Mouse (Mus musculus): ENCODE measurements around the gene Gm12216.

The Gm12216 gene

GRCm38 (mm10) chr11:53795813-53796212 is 63.2 kb downstream of the Gm12216 start:
- DNase-seq (ENCODE audit: low spot score in 2 of 2): no peak

GRCm38 (mm10) chr11:53794671-53795557 is 64.1 kb downstream of the Gm12216 start:
- peak in 1 of 2 experiments; percentile 22 for DNase-seq (ENCODE audit: low spot score in 2 of 2)

- peak in 1 of 2 experiments; percentile 52 for DNase-seq (ENCODE audit: low spot score in 2 of 2)
Measured at GRCm38 (mm10) chr11:53794015-53794414, 65.0 kb downstream of the Gm12216 start.

GRCm38 (mm10) chr11:53792986-53793385 is 66.1 kb downstream of the Gm12216 start:
- peak in 1 of 2 experiments; percentile 30 for DNase-seq (ENCODE audit: low spot score in 2 of 2)

GRCm38 (mm10) chr11:53789277-53789676 is 69.8 kb downstream of the Gm12216 start:
- no peak for DNase-seq (ENCODE audit: low spot score in 2 of 2)

GRCm38 (mm10) chr11:53788196-53788595 is 70.9 kb downstream of the Gm12216 start:
- DNase-seq (ENCODE audit: low spot score in 2 of 2): no peak

GRCm38 (mm10) chr11:53786058-53787031 is 72.7 kb downstream of the Gm12216 start:
- DNase-seq (ENCODE audit: low spot score in 2 of 2): no peak

GRCm38 (mm10) chr11:53785311-53785936 is 73.6 kb downstream of the Gm12216 start:
- no peak for DNase-seq (ENCODE audit: low spot score in 2 of 2)

- no peak for DNase-seq (ENCODE audit: low spot score in 2 of 2)
Measured at GRCm38 (mm10) chr11:53783288-53783687, 75.8 kb downstream of the Gm12216 start.

- no peak for DNase-seq (ENCODE audit: low spot score in 2 of 2)
Measured at GRCm38 (mm10) chr11:53781964-53782363, 77.1 kb downstream of the Gm12216 start.

GRCm38 (mm10) chr11:53781201-53781775 is 77.8 kb downstream of the Gm12216 start:
- DNase-seq (ENCODE audit: low spot score in 2 of 2): no peak

GRCm38 (mm10) chr11:53780262-53780661 is 78.8 kb downstream of the Gm12216 start:
- no peak for DNase-seq (ENCODE audit: low spot score in 2 of 2)

- DNase-seq (ENCODE audit: low spot score in 2 of 2): no peak
Measured at GRCm38 (mm10) chr11:53779808-53780207, 79.2 kb downstream of the Gm12216 start.

GRCm38 (mm10) chr11:53778455-53778854 is 80.6 kb downstream of the Gm12216 start:
- DNase-seq (ENCODE audit: low spot score in 2 of 2): no peak

GRCm38 (mm10) chr11:53777736-53778135 is 81.3 kb downstream of the Gm12216 start:
- no peak for DNase-seq (ENCODE audit: low spot score in 2 of 2)

- DNase-seq (ENCODE audit: low spot score in 2 of 2): no peak
Measured at GRCm38 (mm10) chr11:53774659-53775255, 84.3 kb downstream of the Gm12216 start.

GRCm38 (mm10) chr11:53773641-53774360 is 85.3 kb downstream of the Gm12216 start:
- DNase-seq (ENCODE audit: low spot score in 2 of 2): peak in 1 of 2 experiments; percentile 3

- DNase-seq (ENCODE audit: low spot score in 2 of 2): peak in 1 of 2 experiments; percentile 3
Measured at GRCm38 (mm10) chr11:53773087-53773486, 86.0 kb downstream of the Gm12216 start, which contains the start of gene Gm17334. Gene Gm17334, minus strand, starts transcription at chr11:53773187.

- peak in 1 of 2 experiments; percentile 4 for DNase-seq (ENCODE audit: low spot score in 2 of 2)
Measured at GRCm38 (mm10) chr11:53772536-53772935, 86.5 kb downstream of the Gm12216 start.
